Mouse (Mus musculus) left cerebral cortex, postnatal 4 days (tissue): Measurements from ENCODE around the gene Gm20388. TPM values are rescaled to one million over a fixed set of nuclear protein-coding genes. Genes with fewer than 3 reads are reported as not detected.

Experiments used
- DNase-seq: peaks from one replicate; pipeline ENCODE4 v3.0.0-alpha.2; 2022
- intact Hi-C: fragments of 180-260 bp; cut with DNase I; formaldehyde crosslinking; loops from one replicate; pipeline ENCODE4 v1.15.1; 2025
- total RNA-seq, 2 experiments: library from RNA; stranded (reverse); gene quantifications; 2 replicates each; pipeline ENCODE4 v1.2.3; 2021

The Gm20388 gene
- total RNA-seq, 2 experiments from 2014 or later, result 6.5 to 12.8 TPM

GRCm38 (mm10) chr8:120724816-120725575 is 814.4 kb downstream of the Gm20388 start:
- intact Hi-C loops, result no loop called here

DNA sequence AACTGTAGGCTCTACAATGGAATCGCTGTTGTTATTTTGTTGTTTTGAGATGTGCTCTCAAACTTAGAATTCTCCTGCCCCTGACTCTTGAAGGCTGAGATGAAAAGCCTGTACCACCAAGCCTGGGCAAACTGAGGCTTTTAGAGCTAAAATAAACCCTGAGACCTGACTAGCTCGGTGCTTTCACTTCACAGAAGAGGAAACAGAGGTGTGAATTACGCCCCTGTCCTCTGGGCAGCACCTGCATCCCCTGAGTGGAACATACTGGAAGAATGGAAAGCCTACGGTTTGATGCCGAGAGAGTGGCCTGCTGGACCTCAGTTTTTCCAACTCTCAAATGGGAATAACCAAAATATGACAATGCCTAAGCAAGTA is 814.9 kb downstream of the Gm20388 start:
- no peak for DNase-seq
- intact Hi-C loops, result no loop called here

More at GRCm38 (mm10) chr8:120724816-120725575, 814.4 kb downstream of the Gm20388 start:
- no peak for DNase-seq

GRCm38 (mm10) chr8:120726051-120726450 is 815.4 kb downstream of the Gm20388 start:
- no peak for DNase-seq
- intact Hi-C loops, result no loop called here

DNA sequence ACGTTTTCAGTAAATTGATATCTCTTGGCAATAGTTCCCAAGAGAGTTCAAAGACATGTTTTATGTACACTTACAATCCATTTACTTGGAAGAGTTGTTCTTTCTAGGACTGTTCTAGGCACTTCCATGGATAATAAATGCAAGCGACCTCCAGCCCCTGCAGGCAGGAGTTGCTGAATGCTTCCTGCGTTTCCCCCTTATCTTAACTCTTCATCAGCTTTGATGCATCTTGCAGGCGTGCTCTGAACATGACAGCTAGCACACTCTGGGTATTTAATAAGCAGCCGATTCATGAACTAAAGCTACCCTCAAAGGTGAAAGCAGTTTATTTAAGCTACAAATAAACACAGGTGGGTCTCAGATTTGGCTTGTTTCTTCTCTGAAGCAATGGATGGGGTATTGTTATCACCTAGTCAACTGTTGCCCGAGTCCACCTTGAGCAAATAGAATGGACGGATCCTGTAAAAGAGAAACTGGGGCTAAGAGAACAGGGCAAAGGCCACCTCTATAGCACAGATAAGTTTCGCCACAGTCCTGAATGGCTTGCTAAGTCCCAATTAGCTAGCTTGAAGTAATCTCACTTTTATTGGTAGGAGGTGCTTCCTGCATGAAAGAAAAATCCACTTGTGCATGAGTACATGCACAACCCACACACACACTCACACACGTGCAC is 818.0 kb downstream of the Gm20388 start:
- no peak for DNase-seq
- intact Hi-C loops, result no loop called here

DNA sequence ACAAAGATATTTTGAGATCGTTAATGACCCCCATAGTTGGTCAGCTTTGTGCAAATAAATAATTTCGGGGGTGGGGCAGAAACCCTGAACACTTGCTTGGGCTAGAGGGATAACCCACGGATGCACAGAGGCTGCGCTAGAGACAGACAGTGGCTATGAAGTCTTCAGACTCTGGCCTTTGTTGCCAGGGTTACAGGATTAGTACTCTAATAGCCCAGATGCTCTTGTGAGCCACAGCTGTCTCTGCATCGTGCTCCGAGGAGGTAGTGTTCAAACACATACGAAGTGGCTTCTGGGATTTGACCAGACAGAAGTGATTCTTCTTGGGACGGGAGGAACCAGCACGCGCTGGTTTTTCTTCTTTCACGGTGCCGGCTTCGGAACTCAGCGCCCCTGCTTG is 820.9 kb downstream of the Gm20388 start:
- intact Hi-C loops, result no loop called here
- DNase-seq, result no peak

GRCm38 (mm10) chr8:120732068-120732467 is 821.4 kb downstream of the Gm20388 start:
- intact Hi-C loops, result no loop called here
- no peak for DNase-seq

- peak; percentile 87 for DNase-seq
- intact Hi-C loops, result no loop called here
Observed at GRCm38 (mm10) chr8:120735770-120736481, 825.3 kb downstream of the Gm20388 start, which contains the start of gene Irf8. Irf8 (plus strand) TSS chr8:120736358.

DNA sequence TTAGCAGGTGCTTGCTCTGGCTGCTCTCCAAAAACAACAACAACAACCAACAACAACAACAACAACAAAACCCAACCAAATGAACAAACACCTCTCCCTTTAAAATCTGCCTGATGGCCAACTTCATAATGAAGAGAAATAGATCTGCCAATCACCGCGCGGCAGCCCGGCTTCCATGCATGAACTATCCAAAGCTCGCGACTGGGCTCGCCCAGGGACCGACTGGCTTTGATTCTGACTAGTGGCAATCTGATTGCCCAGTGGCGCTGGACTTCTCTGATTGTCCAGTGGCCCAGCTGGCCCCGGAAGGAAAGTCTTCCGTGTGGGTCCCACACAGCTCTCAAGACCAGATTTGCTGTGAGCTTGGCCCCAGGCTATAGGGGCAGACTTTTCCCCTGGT is 825.8 kb downstream of the Gm20388 start:
- DNase-seq, result peak; percentile 31

DNA sequence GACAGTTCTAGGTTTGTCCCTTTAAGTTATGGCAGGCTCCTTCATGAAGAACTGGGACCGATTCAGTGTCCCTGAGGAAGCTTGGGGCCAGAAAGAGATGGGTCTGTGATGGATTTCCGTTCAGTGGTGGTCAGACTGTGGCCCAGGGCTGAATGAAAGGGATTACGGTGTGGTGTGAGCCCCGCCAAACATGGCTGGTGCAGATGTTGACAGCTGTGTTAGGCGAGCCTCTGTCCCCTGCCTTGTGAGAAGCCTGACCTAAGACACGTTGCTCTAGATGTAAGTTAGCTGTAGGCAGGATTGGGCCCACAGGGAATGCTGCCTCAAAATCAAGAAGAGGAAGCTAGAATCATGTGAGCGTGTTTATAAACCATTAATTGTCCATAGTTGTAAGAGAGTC is 826.5 kb downstream of the Gm20388 start:
- intact Hi-C loops, result no loop called here
- DNase-seq, result no peak

More for the DNA sequence above, 825.8 kb downstream of the Gm20388 start:
- intact Hi-C loops, result no loop called here

- DNase-seq, result no peak
- intact Hi-C loops, result no loop called here
Observed at GRCm38 (mm10) chr8:120738771-120739170, 828.1 kb downstream of the Gm20388 start.

GRCm38 (mm10) chr8:120739526-120739925 is 828.9 kb downstream of the Gm20388 start:
- intact Hi-C loops, result no loop called here

DNA sequence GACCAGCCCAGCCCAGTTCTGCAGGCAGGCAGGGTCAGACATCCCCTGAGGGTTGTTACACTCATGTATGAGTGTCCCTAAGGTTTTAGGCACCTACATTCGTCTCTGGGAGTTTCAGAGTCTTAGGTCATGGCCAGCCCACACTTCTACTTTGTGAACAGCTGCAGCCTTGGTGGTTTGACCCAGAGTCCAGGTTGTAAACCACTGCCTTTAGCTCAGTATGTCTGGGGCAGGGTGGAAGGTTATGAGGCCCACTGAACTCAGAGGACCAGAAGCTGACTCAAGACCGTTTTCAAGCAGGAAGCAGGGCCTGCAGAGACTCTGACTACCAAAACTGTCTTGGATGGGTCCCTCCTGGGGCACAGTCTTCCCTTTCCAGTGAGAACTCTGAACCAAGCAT is 829.9 kb downstream of the Gm20388 start:
- intact Hi-C loops, result no loop called here
- DNase-seq, result no peak

More at GRCm38 (mm10) chr8:120739526-120739925, 828.9 kb downstream of the Gm20388 start:
- no peak for DNase-seq

DNA sequence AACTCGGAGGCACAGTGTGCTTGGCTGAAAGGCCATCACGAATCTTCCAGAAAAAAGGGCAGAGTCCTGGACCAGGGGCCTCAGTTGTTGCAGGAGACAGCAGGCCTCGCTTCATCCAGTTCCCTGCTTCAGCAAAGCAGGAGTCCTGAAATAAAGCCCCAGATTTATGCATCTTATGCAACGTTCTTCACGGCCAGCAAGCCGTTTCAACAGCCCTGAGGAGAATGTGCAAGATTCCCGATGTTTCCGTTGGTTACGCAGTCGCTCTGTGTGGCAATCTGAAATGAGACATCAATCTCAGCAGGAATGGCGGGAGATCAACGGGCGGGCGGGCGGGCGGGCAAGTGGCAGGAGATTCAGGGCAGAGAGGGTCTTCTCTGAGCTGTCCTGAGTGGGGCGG is 830.4 kb downstream of the Gm20388 start:
- DNase-seq, result no peak
- intact Hi-C loops, result no loop called here

DNA sequence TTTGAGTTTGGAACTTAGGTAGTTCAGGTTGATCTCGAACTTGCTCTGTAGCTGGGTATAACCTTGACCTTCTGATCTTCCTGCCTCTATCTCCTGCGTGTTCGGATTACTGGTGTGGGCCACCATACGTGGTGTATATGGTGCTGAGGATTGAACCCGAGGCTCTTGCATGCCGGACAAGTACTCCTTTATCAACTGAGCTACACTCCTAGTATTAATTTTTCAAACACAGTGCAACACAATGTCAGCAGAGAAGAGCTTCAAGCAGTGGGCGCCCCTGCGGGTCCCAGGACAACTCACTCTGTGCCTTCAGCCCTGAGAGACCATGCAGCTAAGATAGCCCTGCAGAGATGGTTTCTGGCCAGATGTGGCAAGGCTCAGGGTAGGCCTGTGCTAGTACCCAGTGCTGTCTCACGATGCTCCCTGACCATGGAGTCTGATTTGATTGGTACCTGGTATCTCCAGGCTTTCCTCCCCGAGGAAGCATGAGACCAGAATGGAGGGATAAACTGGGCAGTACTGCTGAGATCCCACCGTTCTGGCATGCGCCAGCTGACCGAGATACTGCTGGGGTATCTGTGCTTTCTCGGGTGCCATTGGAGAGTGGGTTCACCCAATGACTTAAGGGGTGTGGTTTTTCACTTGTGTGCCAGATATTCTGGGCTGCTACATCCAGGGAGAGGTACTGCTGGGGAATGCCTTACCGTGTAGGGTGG is 831.3 kb downstream of the Gm20388 start:
- no peak for DNase-seq
- intact Hi-C loops, result no loop called here

DNA sequence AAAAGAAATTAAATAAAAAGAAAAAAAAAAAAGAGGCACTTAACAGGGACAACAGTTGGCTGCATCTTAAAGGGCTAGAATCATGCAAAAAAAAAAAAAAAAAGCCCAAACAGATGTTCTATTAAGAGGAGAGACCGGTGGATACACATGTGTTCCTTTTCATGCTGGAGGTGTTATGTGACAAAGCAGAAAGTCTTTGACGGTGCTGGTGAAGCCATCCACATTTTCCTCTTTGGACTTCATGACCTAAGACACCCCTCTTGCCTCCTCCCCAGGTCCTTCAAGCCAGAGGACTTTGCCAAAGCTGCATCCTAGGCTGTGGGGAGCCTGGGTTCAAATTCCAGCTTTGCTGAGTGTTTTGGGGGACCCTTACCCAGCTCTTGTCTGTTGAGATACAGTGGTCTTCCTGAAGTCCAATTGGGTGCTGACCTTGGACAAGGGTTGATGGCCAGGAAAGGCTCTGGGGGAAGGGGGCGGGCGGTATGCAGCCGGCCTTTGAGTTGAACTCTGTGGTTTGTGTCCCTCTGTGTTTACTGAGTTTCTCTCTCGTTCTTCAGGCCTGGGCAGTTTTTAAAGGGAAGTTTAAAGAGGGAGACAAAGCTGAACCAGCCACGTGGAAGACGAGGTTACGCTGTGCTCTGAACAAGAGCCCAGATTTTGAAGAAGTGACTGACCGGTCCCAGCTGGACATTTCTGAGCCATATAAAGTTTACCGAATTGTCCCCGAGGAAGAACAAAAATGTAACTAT is 832.7 kb downstream of the Gm20388 start:
- intact Hi-C loops, result no loop called here

GRCm38 (mm10) chr8:120743898-120744290 is 833.3 kb downstream of the Gm20388 start:
- DNase-seq, result no peak
- intact Hi-C loops, result no loop called here

More for the DNA sequence above, 832.7 kb downstream of the Gm20388 start:
- DNase-seq, result no peak

DNA sequence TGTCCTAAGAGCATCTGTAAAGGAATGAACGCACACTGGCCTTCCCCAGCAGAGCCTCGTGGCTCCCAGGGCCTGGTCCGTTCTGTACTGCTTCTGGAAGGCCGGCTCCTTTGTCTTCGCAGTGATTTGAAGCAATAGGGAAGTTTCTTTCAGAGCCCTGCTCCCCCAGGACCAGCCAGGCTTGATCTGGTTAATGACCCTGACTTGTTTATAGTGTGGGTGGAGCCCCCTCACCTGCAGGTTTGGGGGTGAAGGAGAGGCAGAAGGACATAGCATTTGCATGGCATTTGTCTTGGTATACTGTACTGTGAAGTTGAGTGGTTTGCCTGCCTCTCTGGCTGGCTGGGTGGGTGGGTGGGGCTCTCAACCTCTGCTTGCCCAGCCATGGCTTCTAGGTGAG is 833.8 kb downstream of the Gm20388 start:
- no peak for DNase-seq
- intact Hi-C loops, result no loop called here

DNA sequence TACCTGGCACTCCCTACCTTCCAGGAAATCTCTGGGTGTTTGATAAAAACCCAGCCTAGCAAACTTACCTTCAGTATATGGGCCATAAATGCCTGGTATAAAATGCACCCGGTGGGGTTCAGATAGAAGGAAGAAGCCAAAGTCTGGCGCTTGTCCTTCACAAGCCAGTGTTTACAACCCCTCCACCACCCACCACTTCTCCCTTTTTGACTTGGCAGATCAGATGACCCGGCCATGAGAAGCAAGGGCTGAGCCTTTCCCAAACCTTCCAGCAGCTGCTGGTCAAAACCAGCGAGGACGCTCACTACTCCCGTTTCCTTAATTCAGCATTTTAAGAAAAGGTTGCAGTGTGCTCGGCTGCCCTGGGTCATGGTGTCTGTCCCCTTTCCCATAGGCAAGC is 834.6 kb downstream of the Gm20388 start:
- intact Hi-C loops, result no loop called here

GRCm38 (mm10) chr8:120746007-120746701 is 835.5 kb downstream of the Gm20388 start:
- DNase-seq, result no peak
- intact Hi-C loops, result no loop called here

More for the DNA sequence above, 834.6 kb downstream of the Gm20388 start:
- DNase-seq, result no peak
